Mouse (Mus musculus): ENCODE measurements around the gene Plin2. TPM values are rescaled to one million over a fixed set of nuclear protein-coding genes. Genes with fewer than 3 reads are reported as not detected.

Gene Plin2
- polyA plus RNA-seq, 1 experiment from 2014 or later, result 70.2 TPM

Other genes with a start within 250 kb of the Plin2 start
- gene Saxo1, start 111.7 kb downstream of the Plin2 start, polyA plus RNA-seq (2014; fragmentation: Nextera tagmentation; extraction: Ambion mirVana), result 0.15 TPM in 1 of 2 replicates, not detected in the other
- gene Rraga, start 94.4 kb downstream of the Plin2 start, polyA plus RNA-seq (2014; fragmentation: Nextera tagmentation; extraction: Ambion mirVana), result 67.4 and 72.3 TPM in 2 replicates
- 9.4 and 10.6 TPM in 2 replicates for gene Haus6, start 58.0 kb downstream of the Plin2 start, polyA plus RNA-seq (2014; fragmentation: Nextera tagmentation; extraction: Ambion mirVana)
- 7.4 and 9.1 TPM in 2 replicates for gene Dennd4c, start 78.5 kb upstream of the Plin2 start, polyA plus RNA-seq (2014; fragmentation: Nextera tagmentation; extraction: Ambion mirVana)
- 485 and 531 TPM in 2 replicates for gene Rps6, start 187.4 kb upstream of the Plin2 start, polyA plus RNA-seq (2014; fragmentation: Nextera tagmentation; extraction: Ambion mirVana)
- 35.1 and 38.0 TPM in 2 replicates for gene Acer2, start 204.3 kb upstream of the Plin2 start, polyA plus RNA-seq (2014; fragmentation: Nextera tagmentation; extraction: Ambion mirVana)

Data from heart, embryonic 14.5 days (tissue).